ENCODE assay signal across 26 mouse cellular contexts in the genomic region with DNA sequence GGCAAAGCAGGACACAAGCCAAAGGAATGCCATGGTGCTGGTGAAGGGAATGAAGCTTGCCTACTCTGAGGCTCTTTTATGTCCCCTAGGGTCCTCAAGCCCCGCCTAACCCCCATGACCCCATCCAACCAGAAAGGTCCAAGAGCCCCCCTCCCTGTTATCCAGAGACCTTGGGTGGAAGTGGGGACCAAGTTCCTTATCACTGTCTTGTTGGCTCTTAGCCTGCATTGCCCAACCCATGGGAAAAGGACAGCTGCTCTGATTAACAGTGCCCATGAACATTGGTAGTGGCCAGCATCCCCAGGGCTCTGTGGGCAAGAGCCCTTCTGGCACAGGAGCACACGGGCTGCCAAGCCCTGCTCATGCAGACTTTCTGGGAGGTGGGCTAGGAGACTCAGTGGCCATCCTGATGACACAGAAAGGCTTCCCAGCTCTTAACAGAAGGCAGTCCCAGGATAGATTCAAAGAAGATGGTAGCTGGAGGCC. TPM values are rescaled to one million over a fixed set of nuclear protein-coding genes. Genes with fewer than 3 reads are reported as not detected.
DNase-seq lines count a peak whose midpoint lies in the region; ATAC-seq and TF ChIP-seq lines count a peak whose summit lies in the region.
"Had no signal": no experiment of that assay in that cellular context is flagged by ENCODE, and none has a peak within 500 bp of the region (broad histone marks: within the 10 kb centered on the region; RNA-seq: fewer than 3 reads in every experiment).

A gene (minus strand): TSS at position 51 of the 486 bp plus-strand sequence.

- H3K9me3 ChIP-seq in intestine, embryonic 15.5 days: no peaks in the 10 kb centered on the region
- H3K9me3 ChIP-seq in stomach, postnatal 0 days (ENCODE audit: control insufficient read depth, low read length): no peaks in the 10 kb centered on the region
- no peaks in the 10 kb centered on the region for H3K9me3 ChIP-seq in heart, embryonic 10.5 days
- H3K9me3 ChIP-seq: embryonic facial prominence, embryonic 10.5 days; forebrain, embryonic 10.5 days; heart, embryonic 15.5 days; hindbrain, embryonic 13.5 days had no signal

- H3K9ac ChIP-seq in intestine, embryonic 15.5 days: no peak within 1 kb of the TSS
- no peak within 1 kb of the TSS for H3K9ac ChIP-seq in stomach, postnatal 0 days (ENCODE audit: low read length)
- H3K9ac ChIP-seq: heart, embryonic 15.5 days; hindbrain, embryonic 13.5 days had no signal

- no peak for TF ChIP-seq POLR2A in spleen, adult 2 months (IDR thresholded peaks at IDR 0.05; ENCODE audit: low read depth, low read length)
- no peak for TF ChIP-seq POLR2A in small intestine, adult 2 months (IDR thresholded peaks at IDR 0.05; ENCODE audit: low read depth, low read length)

- no peak within 1 kb of the TSS for H3K27ac ChIP-seq in spleen, adult 2 months (ENCODE audit: insufficient read depth, low read length)
- no peak within 1 kb of the TSS for H3K27ac ChIP-seq in intestine, embryonic 15.5 days
- H3K27ac ChIP-seq in small intestine, adult 2 months (ENCODE audit: insufficient read depth, low read depth, low read length): no peak within 1 kb of the TSS
- H3K27ac ChIP-seq in stomach, postnatal 0 days (replicated peaks): no peak within 1 kb of the TSS
- no peak within 1 kb of the TSS for H3K27ac ChIP-seq in heart, embryonic 10.5 days
- H3K27ac ChIP-seq: embryonic facial prominence, embryonic 10.5 days; forebrain, embryonic 10.5 days; heart, embryonic 15.5 days; hindbrain, embryonic 13.5 days had no signal

- no peak within 1 kb of the TSS for H3K4me2 ChIP-seq in intestine, embryonic 15.5 days (replicated peaks)
- H3K4me2 ChIP-seq in stomach, postnatal 0 days (replicated peaks; ENCODE audit: low read depth): no peak within 1 kb of the TSS
- H3K4me2 ChIP-seq: heart, embryonic 11.5 days; heart, embryonic 15.5 days; hindbrain, embryonic 13.5 days had no signal

- ATAC-seq in intestine, embryonic 15.5 days: peak; percentile 27
- ATAC-seq in stomach, postnatal 0 days (ENCODE audit: low FRiP score, low TSS enrichment): no peak
- ATAC-seq in erythroid progenitor cell, adult 5-6 weeks (replicated peaks; ENCODE audit: low FRiP score, poor library complexity, severe bottlenecking): no peak
- ATAC-seq: activated CD4-positive, CD25-positive, alpha-beta regulatory T cell, adult 4 months; forebrain, embryonic 14.5 days; Patski had no signal

- WGBS in spleen, adult 2 months: 85% methylated on average over 2 of the region's 2 CpGs
- 81% methylated on average over 2 of the region's 2 CpGs for WGBS in intestine, embryonic 15.5 days
- 76% methylated on average over 2 of the region's 2 CpGs for WGBS in small intestine, adult 2 months
- WGBS in stomach, postnatal 0 days: 73% methylated on average over 2 of the region's 2 CpGs
- WGBS in heart, embryonic 10.5 days: 83% methylated on average over 2 of the region's 2 CpGs

- TF ChIP-seq CTCF in spleen, adult 2 months (IDR thresholded peaks at IDR 0.05; ENCODE audit: extremely low read depth, insufficient read depth, insufficient read length, insufficient replicate concordance): no peak
- TF ChIP-seq CTCF in small intestine, adult 2 months (IDR thresholded peaks at IDR 0.05; ENCODE audit: extremely low read depth, insufficient read length, insufficient replicate concordance, low read depth, low read length): no peak
- no peak for TF ChIP-seq CTCF in stomach, postnatal 0 days (IDR thresholded peaks at IDR 0.05; ENCODE audit: low read depth)

- H3K36me3 ChIP-seq in spleen, adult 2 months (ENCODE audit: control insufficient read depth, insufficient read depth, low read length): no peaks in the 10 kb centered on the region
- no peaks in the 10 kb centered on the region for H3K36me3 ChIP-seq in intestine, embryonic 15.5 days
- no peaks in the 10 kb centered on the region for H3K36me3 ChIP-seq in small intestine, adult 2 months (ENCODE audit: control insufficient read depth, insufficient read depth, low read length)
- no peaks in the 10 kb centered on the region for H3K36me3 ChIP-seq in stomach, postnatal 0 days (ENCODE audit: control insufficient read depth, insufficient read depth, low read length)
- H3K36me3 ChIP-seq in heart, embryonic 10.5 days: no peaks in the 10 kb centered on the region
- H3K36me3 ChIP-seq: embryonic facial prominence, embryonic 10.5 days; forebrain, embryonic 10.5 days; heart, embryonic 15.5 days; hindbrain, embryonic 13.5 days had no signal

- H3K4me3 ChIP-seq in spleen, adult 2 months (ENCODE audit: extremely low read depth, insufficient read depth, insufficient read length): no peak within 1 kb of the TSS
- H3K4me3 ChIP-seq in intestine, embryonic 15.5 days (replicated peaks): no peak within 1 kb of the TSS
- H3K4me3 ChIP-seq in small intestine, adult 2 months (ENCODE audit: low read depth, low read length): no peak within 1 kb of the TSS
- no peak within 1 kb of the TSS for H3K4me3 ChIP-seq in stomach, postnatal 0 days (ENCODE audit: low read depth, low read length)
- no peak within 1 kb of the TSS for H3K4me3 ChIP-seq in heart, embryonic 10.5 days
- H3K4me3 ChIP-seq: embryonic facial prominence, embryonic 10.5 days; forebrain, embryonic 10.5 days; heart, embryonic 15.5 days; hindbrain, embryonic 13.5 days had no signal

- no peak for TF ChIP-seq EP300 in stomach, postnatal 0 days (optimal IDR thresholded peaks at IDR 0.05)

- no peaks in the 10 kb centered on the region for H3K27me3 ChIP-seq in spleen, adult 2 months (ENCODE audit: control insufficient read depth, insufficient read depth, low read length)
- no peaks in the 10 kb centered on the region for H3K27me3 ChIP-seq in intestine, embryonic 15.5 days (replicated peaks)
- H3K27me3 ChIP-seq in small intestine, adult 2 months (ENCODE audit: control insufficient read depth, insufficient read depth, low read length): no peaks in the 10 kb centered on the region
- no peaks in the 10 kb centered on the region for H3K27me3 ChIP-seq in stomach, postnatal 0 days (ENCODE audit: control insufficient read depth, insufficient read depth, low read length)
- H3K27me3 ChIP-seq in heart, embryonic 10.5 days (ENCODE audit: insufficient read depth, poor library complexity, severe bottlenecking): no peaks in the 10 kb centered on the region
- H3K27me3 ChIP-seq: heart, embryonic 15.5 days; hindbrain, embryonic 13.5 days; Patski had no signal

- DNase-seq in spleen, adult 2 months (ENCODE audit: low read depth in 1 of 2, low spot score in 2 of 2): no peak
- no peak for DNase-seq in spleen, adult 18-20 months
- no peak for DNase-seq in stomach, postnatal 0 days (ENCODE audit: low spot score)
- DNase-seq in heart, embryonic 10.5 days (ENCODE audit: low spot score): no peak
- DNase-seq: adrenal gland, postnatal 14 days; cerebellum, adult 11-12 months; cerebellum, adult 9-11 months; cerebellum, postnatal 36 days; gastrocnemius, postnatal 36 days; heart, adult 18-20 months; heart, postnatal 14 days had no signal

- H3K4me1 ChIP-seq in spleen, adult 2 months (ENCODE audit: control insufficient read depth, insufficient read depth, insufficient read length): no peaks in the 10 kb centered on the region
- H3K4me1 ChIP-seq in intestine, embryonic 15.5 days (replicated peaks): 0 out of 2 replicates have a peak, but pooled peaks cover 2% of the 10 kb centered on the region
- H3K4me1 ChIP-seq in small intestine, adult 2 months (ENCODE audit: control insufficient read depth, insufficient read depth, insufficient read length, low read length): no peaks in the 10 kb centered on the region
- H3K4me1 ChIP-seq in stomach, postnatal 0 days (replicated peaks; ENCODE audit: control insufficient read depth, insufficient read depth): no peaks in the 10 kb centered on the region
- peaks cover 16% of the 10 kb centered on the region for H3K4me1 ChIP-seq in heart, embryonic 10.5 days
- H3K4me1 ChIP-seq: hindbrain, embryonic 13.5 days had no signal

RNA-seq across cellular contexts. Expression of the gene that starts here (rescaled TPM):
- 23,675 and 41,549 TPM in 2 replicates for polyA plus RNA-seq in spleen, adult 2 months (2012; rRNA removed)
- 1,145 and 3,143 TPM in 2 replicates for polyA plus RNA-seq in intestine, embryonic 15.5 days (2015; fragmentation: Nextera tagmentation; extraction: Ambion mirVana)
- 138 and 67,254 TPM in 2 replicates for polyA plus RNA-seq in small intestine, adult 2 months (2012; rRNA removed)
- polyA plus RNA-seq in stomach, postnatal 0 days (2015; fragmentation: Nextera tagmentation; extraction: Ambion mirVana): 20.2 and 24.1 TPM in 2 replicates
- polyA plus RNA-seq in heart, embryonic 10.5 days (2016; fragmentation: Nextera tagmentation; extraction: Ambion mirVana): not detected in 2 replicates
- total RNA-seq in erythroid progenitor cell, adult 5-6 weeks (2015; ENCODE audit: low replicate concordance): not detected in 2 replicates
- total RNA-seq in erythroid progenitor cell, adult 5-6 weeks (2017; ENCODE audit: low replicate concordance): not detected in 2 replicates
- total RNA-seq: adrenal gland, adult 18-20 months; CH12.LX; gastrocnemius, postnatal 36 days; heart, adult 18-20 months; heart, postnatal 14 days; hematopoietic stem cell, adult 5-6 weeks had no signal
- polyA plus RNA-seq: activated CD4-positive, CD25-positive, alpha-beta regulatory T cell, adult 4 months; embryonic facial prominence, embryonic 10.5 days; embryonic facial prominence, embryonic 14.5 days; forebrain, embryonic 10.5 days; forebrain, embryonic 14.5 days; heart, embryonic 11.5 days; hindbrain, embryonic 13.5 days; Patski had no signal

Comparison
In these comparisons a context has a peak if more than half of its experiments do, and no peak if none do; other contexts are left out.
1. RNA of the gene that starts here (polyA plus RNA-seq): 23,675 to 41,549 TPM in spleen, adult 2 months, 1,145 to 3,143 TPM in intestine, embryonic 15.5 days, 138 to 67,254 TPM in small intestine, adult 2 months and 20.2 to 24.1 TPM in stomach, postnatal 0 days; not detected in heart, embryonic 10.5 days; every median in the first group is over 10 times any median in the second.